Mouse (Mus musculus): ENCODE measurements around the gene Rpl28. TPM values are rescaled to one million over a fixed set of nuclear protein-coding genes. Genes with fewer than 3 reads are reported as not detected.

Rpl28 gene
- polyA plus RNA-seq, 1 experiment from 2014 or later = 284 TPM

DNA sequence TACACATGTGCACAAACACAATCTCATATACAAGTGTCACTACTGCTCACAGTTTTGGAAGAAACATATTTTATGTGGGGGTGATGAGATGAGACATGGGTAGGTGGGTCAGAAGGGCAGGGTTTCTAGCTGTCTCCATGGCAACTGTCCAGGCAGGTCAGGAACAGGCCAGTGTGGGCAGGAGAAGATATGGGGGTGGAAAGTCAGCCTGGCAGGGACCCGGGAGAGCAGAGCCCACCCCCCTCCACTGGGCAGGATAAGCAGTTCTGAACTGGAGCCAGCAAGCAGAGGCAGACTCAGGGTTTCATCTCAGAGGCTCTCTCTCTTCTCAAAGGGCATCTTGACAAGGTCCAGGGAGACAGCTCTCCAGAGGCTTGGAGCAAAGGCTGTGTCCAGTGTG is 45.0 kb downstream of the Rpl28 start:
- peaks cover 5% of the 10 kb centered on the region; the same call in 1 of the 2 replicates for H3K9me3 ChIP-seq (replicated peaks)
- 21% methylated on average over 1 of the region's 1 CpGs for WGBS
- H3K4me2 ChIP-seq = no peak overlapping the region
- ATAC-seq (ENCODE audit: insufficient number of reproducible peaks, low FRiP score) = no peak
- peaks cover 19% of the 10 kb centered on the region for H3K4me1 ChIP-seq (replicated peaks)
- no peak overlapping the region for H3K9ac ChIP-seq
- H3K27ac ChIP-seq (ENCODE audit: poor library complexity, severe bottlenecking) = no peak overlapping the region
- H3K36me3 ChIP-seq = no peaks in the 10 kb centered on the region
- no peak overlapping the region for H3K4me3 ChIP-seq
- peaks cover 95% of the 10 kb centered on the region for H3K27me3 ChIP-seq (replicated peaks)

DNA sequence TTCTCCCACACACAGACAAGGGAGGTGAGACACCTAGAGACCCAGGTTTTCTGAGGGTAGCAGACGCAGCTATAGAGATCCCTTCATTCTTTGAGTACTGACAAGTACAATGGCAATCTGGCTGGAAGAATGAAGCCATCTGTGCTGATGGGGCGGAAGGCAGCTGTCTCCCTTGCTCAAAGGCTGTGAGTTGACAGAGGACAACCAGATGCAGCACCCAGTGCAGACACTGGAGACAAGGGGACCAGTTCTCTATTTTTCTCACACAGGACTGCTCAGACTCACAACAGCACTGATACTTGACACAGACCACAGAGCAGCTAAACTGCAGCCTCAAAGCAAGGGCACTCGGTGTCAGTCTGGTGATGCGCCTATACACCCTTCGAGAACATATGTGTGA is 49.4 kb downstream of the Rpl28 start:
- peaks cover 97% of the 10 kb centered on the region for H3K27me3 ChIP-seq (replicated peaks)
- ATAC-seq (ENCODE audit: insufficient number of reproducible peaks, low FRiP score) = no peak
- H3K4me1 ChIP-seq (replicated peaks) = peaks cover 31% of the 10 kb centered on the region
- H3K4me3 ChIP-seq = no peak overlapping the region
- no peak overlapping the region for H3K4me2 ChIP-seq
- H3K9me3 ChIP-seq (replicated peaks) = peaks cover 11% of the 10 kb centered on the region
- whole genome bisulfite sequencing = 57% methylated on average over 5 of the region's 5 CpGs
- H3K27ac ChIP-seq (ENCODE audit: poor library complexity, severe bottlenecking) = no peak overlapping the region
- no peaks in the 10 kb centered on the region for H3K36me3 ChIP-seq
- no peak overlapping the region for H3K9ac ChIP-seq

DNA sequence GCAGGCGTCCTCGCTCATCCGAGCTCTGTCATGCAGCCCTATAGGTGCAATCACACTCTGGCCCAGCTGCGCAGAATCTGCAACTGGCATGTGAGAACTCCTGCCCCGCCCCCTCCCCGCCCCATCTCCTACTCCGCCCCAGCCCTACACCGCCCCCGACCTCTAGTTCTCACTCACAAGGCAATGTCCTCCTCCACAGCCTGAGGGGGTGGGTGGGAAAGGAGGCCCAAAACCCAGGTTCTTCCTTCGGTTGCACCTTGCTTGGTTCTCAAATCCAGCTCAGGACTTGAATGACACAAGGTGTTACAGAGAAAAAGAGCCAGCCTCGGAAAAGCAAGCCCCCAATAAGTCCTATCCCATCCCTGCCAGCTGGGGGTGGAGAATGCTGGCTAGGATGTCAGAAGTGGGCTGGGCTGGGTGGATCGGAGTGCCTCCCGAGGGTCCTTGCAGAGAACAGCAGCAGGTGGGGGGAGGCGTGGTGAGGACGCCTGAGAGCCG is 50.0 kb downstream of the Rpl28 start:
- peaks cover 29% of the 10 kb centered on the region for H3K4me1 ChIP-seq (replicated peaks)
- peaks cover 97% of the 10 kb centered on the region for H3K27me3 ChIP-seq (replicated peaks)
- 2% methylated on average over 16 of the region's 16 CpGs for WGBS
- peaks cover 13% of the 10 kb centered on the region; the same call in 1 of the 2 replicates for H3K9me3 ChIP-seq (replicated peaks)
- no peak overlapping the region for H3K27ac ChIP-seq (ENCODE audit: poor library complexity, severe bottlenecking)
- H3K4me3 ChIP-seq = peak overlapping the region; percentile 24
- ATAC-seq (ENCODE audit: insufficient number of reproducible peaks, low FRiP score) = no peak
- peak overlapping the region; percentile 73 for H3K4me2 ChIP-seq
- 0 out of 2 replicates have a peak overlapping the region, but pooled peaks have one; percentile 25 for H3K9ac ChIP-seq
- no peaks in the 10 kb centered on the region for H3K36me3 ChIP-seq

DNA sequence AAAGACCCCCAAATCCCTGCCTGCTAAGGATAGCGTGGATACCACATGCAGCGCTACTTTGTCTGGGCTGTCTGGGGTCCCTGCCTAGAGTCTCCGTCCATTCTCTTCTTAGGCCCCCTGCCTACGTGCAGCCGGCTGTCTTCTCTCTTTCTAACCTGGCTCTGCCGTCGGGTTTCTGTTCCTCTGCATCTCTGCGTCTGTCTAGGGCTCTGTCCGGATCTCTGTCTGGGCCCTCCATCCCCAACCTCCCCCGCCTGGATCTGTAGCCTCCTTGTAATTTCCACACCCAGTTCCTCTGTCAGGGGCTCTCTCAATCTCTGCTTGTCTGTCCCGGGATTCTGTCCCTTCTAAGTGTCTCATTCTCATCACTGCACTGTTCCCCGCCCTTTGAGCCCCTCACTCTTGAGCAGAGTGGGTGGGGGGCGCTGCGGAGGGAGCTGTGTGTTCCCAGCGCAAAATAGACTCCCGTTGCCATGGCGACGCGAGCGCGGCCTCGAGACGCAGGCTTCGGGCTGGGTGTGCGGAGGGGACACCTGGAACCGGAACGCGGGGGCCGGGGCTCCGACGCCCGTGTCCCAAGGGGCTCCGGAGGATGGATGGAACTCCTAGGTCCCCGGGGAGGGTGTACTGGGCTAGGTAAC is 51.0 kb downstream of the Rpl28 start:
- Histone ChIP-seq H3K4me2 (peak overlapping the region; percentile 73), H3K27me3 (replicated peaks) (peaks cover 93% of the 10 kb centered on the region), H3K27ac (ENCODE audit: poor library complexity, severe bottlenecking) (no peak overlapping the region), H3K9ac (peak overlapping the region; percentile 23; the same call in 1 of the 2 replicates), H3K36me3 (no peaks in the 10 kb centered on the region), H3K4me3 (peak overlapping the region; percentile 43), H3K9me3 (replicated peaks) (peaks cover 13% of the 10 kb centered on the region; the same call in 1 of the 2 replicates), H3K4me1 (replicated peaks) (peaks cover 26% of the 10 kb centered on the region)
- ATAC-seq (ENCODE audit: insufficient number of reproducible peaks, low FRiP score) = 0 out of 2 replicates have a peak, but pooled peaks have one; percentile 41
- under 1% methylated on average over 34 of the region's 34 CpGs for WGBS

DNA sequence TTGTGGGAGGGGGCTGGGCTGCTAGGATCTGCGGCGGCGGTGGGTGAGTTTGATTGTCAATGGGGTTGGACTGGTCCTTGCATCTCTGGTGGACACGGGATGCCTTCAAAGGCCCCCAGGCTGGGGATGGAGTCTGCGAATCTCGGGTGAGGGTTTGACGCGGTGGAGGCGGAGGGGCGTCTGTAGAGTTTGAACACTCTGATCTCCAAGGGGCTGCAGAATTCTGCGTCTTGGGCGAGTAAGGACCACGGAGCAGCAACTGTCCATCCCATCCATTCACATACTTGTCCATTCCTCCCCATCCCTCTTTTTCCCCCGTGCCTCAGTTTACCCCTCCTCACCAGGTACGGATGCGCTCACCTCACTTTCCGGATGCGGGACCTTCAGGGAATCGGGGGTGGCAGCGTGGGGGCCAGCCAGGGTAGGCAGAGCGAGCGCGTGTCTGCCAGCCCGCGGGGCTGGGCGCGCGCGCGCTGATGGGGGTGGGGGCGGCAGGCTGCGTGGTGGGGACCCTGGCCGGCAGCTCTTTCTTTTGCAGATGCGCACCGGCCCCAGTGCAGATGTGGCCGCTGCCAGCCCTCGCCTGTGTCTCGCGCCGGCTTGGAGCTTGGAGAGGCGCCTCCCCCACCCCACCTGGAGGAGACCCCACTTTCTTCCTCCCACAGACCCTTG is 51.7 kb downstream of the Rpl28 start, which contains the start of gene Shisa7:
Gene Shisa7, minus strand, starts transcription at position 452 of the 672 bp plus-strand sequence.
- Histone ChIP-seq H3K4me2 (peak within 1 kb of the TSS; percentile 73), H3K9me3 (replicated peaks) (peaks cover 13% of the 10 kb centered on the region; the same call in 1 of the 2 replicates), H3K36me3 (no peaks in the 10 kb centered on the region), H3K27ac (ENCODE audit: poor library complexity, severe bottlenecking) (no peak within 1 kb of the TSS), H3K27me3 (replicated peaks) (peaks cover 92% of the 10 kb centered on the region), H3K4me1 (replicated peaks) (peaks cover 26% of the 10 kb centered on the region), H3K9ac (peak within 1 kb of the TSS; percentile 40; the same call in 1 of the 2 replicates), H3K4me3 (peak within 1 kb of the TSS; percentile 43)
- 2% methylated on average over 39 of the region's 41 CpGs for WGBS
- ATAC-seq (ENCODE audit: insufficient number of reproducible peaks, low FRiP score) = no peak

Other genes with a start within 250 kb of the Rpl28 start
- 1.4 and 1.6 TPM in 2 replicates for gene Syt5, start 245.3 kb upstream of the Rpl28 start, polyA plus RNA-seq (2016; fragmentation: Nextera tagmentation; extraction: Ambion mirVana)
- gene Ptprh, start 188.8 kb upstream of the Rpl28 start, polyA plus RNA-seq (2016; fragmentation: Nextera tagmentation; extraction: Ambion mirVana) = not detected in 2 replicates
- 3.2 and 3.7 TPM in 2 replicates for gene Tmem86b, start 161.5 kb upstream of the Rpl28 start, polyA plus RNA-seq (2016; fragmentation: Nextera tagmentation; extraction: Ambion mirVana)
- 9.8 and 10.2 TPM in 2 replicates for gene Ppp6r1, start 133.9 kb upstream of the Rpl28 start, polyA plus RNA-seq (2016; fragmentation: Nextera tagmentation; extraction: Ambion mirVana)
- 78.2 and 84.7 TPM in 2 replicates for gene Hspbp1, start 107.8 kb upstream of the Rpl28 start, polyA plus RNA-seq (2016; fragmentation: Nextera tagmentation; extraction: Ambion mirVana)
- gene Brsk1, start 102.3 kb upstream of the Rpl28 start, polyA plus RNA-seq (2016; fragmentation: Nextera tagmentation; extraction: Ambion mirVana) = 1.0 and 1.7 TPM in 2 replicates
- 0.08 TPM in 1 of 2 replicates, not detected in the other for gene Tmem150b, start 67.6 kb upstream of the Rpl28 start, polyA plus RNA-seq (2016; fragmentation: Nextera tagmentation; extraction: Ambion mirVana)
- gene Kmt5c, start 52.8 kb upstream of the Rpl28 start, polyA plus RNA-seq (2016; fragmentation: Nextera tagmentation; extraction: Ambion mirVana) = 60.7 and 65.0 TPM in 2 replicates
- 41.0 and 44.4 TPM in 2 replicates for gene Cox6b2, start 39.8 kb upstream of the Rpl28 start, polyA plus RNA-seq (2016; fragmentation: Nextera tagmentation; extraction: Ambion mirVana)
- not detected in 2 replicates for gene Fam71e2, start 21.6 kb upstream of the Rpl28 start, polyA plus RNA-seq (2016; fragmentation: Nextera tagmentation; extraction: Ambion mirVana)
- 0.28 TPM in 1 of 2 replicates, not detected in the other for gene Il11, start 10.0 kb upstream of the Rpl28 start, polyA plus RNA-seq (2016; fragmentation: Nextera tagmentation; extraction: Ambion mirVana)
- gene Tmem190, start 9.9 kb upstream of the Rpl28 start, polyA plus RNA-seq (2016; fragmentation: Nextera tagmentation; extraction: Ambion mirVana) = not detected in 2 replicates
- gene Tmem238, start 3.2 kb upstream of the Rpl28 start, polyA plus RNA-seq (2016; fragmentation: Nextera tagmentation; extraction: Ambion mirVana) = 4.6 and 4.8 TPM in 2 replicates
- 344 and 363 TPM in 2 replicates for gene Ube2s, start 19.7 kb downstream of the Rpl28 start, polyA plus RNA-seq (2016; fragmentation: Nextera tagmentation; extraction: Ambion mirVana)
- 0.05 TPM in 1 of 2 replicates, not detected in the other for gene Shisa7, start 51.8 kb downstream of the Rpl28 start, polyA plus RNA-seq (2016; fragmentation: Nextera tagmentation; extraction: Ambion mirVana)
- gene Isoc2b, start 77.4 kb downstream of the Rpl28 start, polyA plus RNA-seq (2016; fragmentation: Nextera tagmentation; extraction: Ambion mirVana) = 3.9 and 4.4 TPM in 2 replicates
- gene Isoc2a, start 84.3 kb downstream of the Rpl28 start, polyA plus RNA-seq (2016; fragmentation: Nextera tagmentation; extraction: Ambion mirVana) = 0.74 and 1.0 TPM in 2 replicates
- gene Gm36210, start 113.6 kb downstream of the Rpl28 start, polyA plus RNA-seq (2016; fragmentation: Nextera tagmentation; extraction: Ambion mirVana) = 0.27 and 0.30 TPM in 2 replicates
- 2.6 and 2.9 TPM in 2 replicates for gene Zfp628, start 122.3 kb downstream of the Rpl28 start, polyA plus RNA-seq (2016; fragmentation: Nextera tagmentation; extraction: Ambion mirVana)
- 4.6 and 5.5 TPM in 2 replicates for gene Nat14, start 129.2 kb downstream of the Rpl28 start, polyA plus RNA-seq (2016; fragmentation: Nextera tagmentation; extraction: Ambion mirVana)
- gene Ssc5d, start 132.9 kb downstream of the Rpl28 start, polyA plus RNA-seq (2016; fragmentation: Nextera tagmentation; extraction: Ambion mirVana) = 1.5 and 1.7 TPM in 2 replicates
- 2.1 and 2.6 TPM in 2 replicates for gene Sbk2, start 171.5 kb downstream of the Rpl28 start, polyA plus RNA-seq (2016; fragmentation: Nextera tagmentation; extraction: Ambion mirVana)
- 0.08 and 0.17 TPM in 2 replicates for gene Sbk3, start 178.3 kb downstream of the Rpl28 start, polyA plus RNA-seq (2016; fragmentation: Nextera tagmentation; extraction: Ambion mirVana)
- gene Zfp579, start 203.3 kb downstream of the Rpl28 start, polyA plus RNA-seq (2016; fragmentation: Nextera tagmentation; extraction: Ambion mirVana) = 26.0 and 29.3 TPM in 2 replicates
- gene Zfp524, start 221.5 kb downstream of the Rpl28 start, polyA plus RNA-seq (2016; fragmentation: Nextera tagmentation; extraction: Ambion mirVana) = 9.8 and 10.4 TPM in 2 replicates
- 28.9 and 31.2 TPM in 2 replicates for gene Fiz1, start 221.8 kb downstream of the Rpl28 start, polyA plus RNA-seq (2016; fragmentation: Nextera tagmentation; extraction: Ambion mirVana)
- not detected in 2 replicates for gene Gm44973, start 222.6 kb downstream of the Rpl28 start, polyA plus RNA-seq (2016; fragmentation: Nextera tagmentation; extraction: Ambion mirVana)
- 5.1 and 5.4 TPM in 2 replicates for gene Zfp865, start 227.5 kb downstream of the Rpl28 start, polyA plus RNA-seq (2016; fragmentation: Nextera tagmentation; extraction: Ambion mirVana)
- gene Ccdc106, start 227.7 kb downstream of the Rpl28 start, polyA plus RNA-seq (2016; fragmentation: Nextera tagmentation; extraction: Ambion mirVana) = 1.5 and 1.7 TPM in 2 replicates
- not detected in 2 replicates for gene 4632433K11Rik, start 241.2 kb downstream of the Rpl28 start, polyA plus RNA-seq (2016; fragmentation: Nextera tagmentation; extraction: Ambion mirVana)
- gene Zfp784, start 245.6 kb downstream of the Rpl28 start, polyA plus RNA-seq (2016; fragmentation: Nextera tagmentation; extraction: Ambion mirVana) = 3.6 and 4.9 TPM in 2 replicates